24 mouse cellular contexts compared by ENCODE assay signal in the genomic region with DNA sequence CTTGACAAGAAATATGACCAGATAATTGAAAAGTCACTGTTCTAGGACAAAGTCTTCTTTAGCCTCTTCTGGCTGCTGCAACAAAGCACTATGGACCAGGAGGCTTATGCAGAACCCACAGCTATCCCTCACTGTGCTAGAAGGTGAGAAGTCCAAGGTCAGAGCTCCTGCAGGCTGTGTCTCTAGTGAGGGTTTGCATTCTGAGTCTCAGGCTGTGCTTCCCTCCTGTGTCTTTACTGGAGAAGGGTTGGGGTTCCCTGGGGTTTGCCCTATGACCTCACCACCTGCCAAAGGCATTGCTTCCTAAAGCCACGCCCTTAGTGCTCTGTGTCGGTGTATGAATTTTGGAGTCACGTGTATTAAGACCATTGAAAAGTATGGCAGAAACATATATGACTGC. TPM values are rescaled to one million over a fixed set of nuclear protein-coding genes. Genes with fewer than 3 reads are reported as not detected.
"Had no signal": no experiment of that assay in that cellular context is flagged by ENCODE, and none has a peak within 500 bp of the region (broad histone marks: within the 10 kb centered on the region; RNA-seq: fewer than 3 reads in every experiment).

No protein-coding gene starts in this region.

- H3K4me1 ChIP-seq: liver, embryonic 15.5 days; midbrain, embryonic 13.5 days; midbrain, embryonic 15.5 days; neural tube, embryonic 13.5 days; stomach, embryonic 15.5 days had no signal

- H3K36me3 ChIP-seq: liver, embryonic 15.5 days; lung, embryonic 15.5 days; midbrain, embryonic 13.5 days; midbrain, embryonic 15.5 days; neural tube, embryonic 13.5 days; neural tube, embryonic 15.5 days; stomach, embryonic 15.5 days had no signal

- DNase-seq: liver, postnatal 0 days; lung, adult 2 months; lung, postnatal 14 days; lung, postnatal 36 days; right cerebral cortex, postnatal 14 days; thymus, adult 2 months; thymus, postnatal 25 days; thymus, postnatal 4 days had no signal

- H3K4me2 ChIP-seq: liver, embryonic 15.5 days; lung, embryonic 15.5 days; midbrain, embryonic 11.5 days; midbrain, embryonic 13.5 days; midbrain, embryonic 15.5 days; neural tube, embryonic 13.5 days; neural tube, embryonic 15.5 days; stomach, embryonic 15.5 days had no signal

- H3K9me3 ChIP-seq: liver, embryonic 15.5 days; lung, embryonic 15.5 days; midbrain, embryonic 13.5 days; midbrain, embryonic 15.5 days; neural tube, embryonic 13.5 days; neural tube, embryonic 15.5 days; stomach, embryonic 15.5 days had no signal

- ATAC-seq: liver, postnatal 0 days; lung, postnatal 0 days; midbrain, embryonic 13.5 days; midbrain, embryonic 15.5 days had no signal

- H3K27me3 ChIP-seq: liver, embryonic 15.5 days; lung, embryonic 15.5 days; midbrain, embryonic 13.5 days; midbrain, embryonic 15.5 days; neural tube, embryonic 13.5 days; neural tube, embryonic 15.5 days; stomach, embryonic 15.5 days had no signal

- H3K9ac ChIP-seq: liver, embryonic 15.5 days; liver, postnatal 0 days; lung, embryonic 15.5 days; midbrain, embryonic 13.5 days; midbrain, embryonic 15.5 days; neural tube, embryonic 13.5 days; neural tube, embryonic 15.5 days; stomach, embryonic 15.5 days had no signal

- H3K27ac ChIP-seq: liver, embryonic 15.5 days; lung, embryonic 15.5 days; macrophage; midbrain, embryonic 13.5 days; midbrain, embryonic 15.5 days; neural tube, embryonic 13.5 days; neural tube, embryonic 15.5 days; stomach, embryonic 15.5 days; stomach, postnatal 0 days had no signal

- H3K4me3 ChIP-seq: liver, embryonic 15.5 days; lung, embryonic 15.5 days; megakaryocyte, embryonic 14.5 days; midbrain, embryonic 13.5 days; midbrain, embryonic 15.5 days; myocyte; neural tube, embryonic 13.5 days; neural tube, embryonic 15.5 days; stomach, embryonic 15.5 days had no signal

RNA-seq across cellular contexts. Expression of gene Aldoart2, which starts 3.4 kb away (rescaled TPM):
- total RNA-seq: megakaryocyte progenitor cell, adult 5-6 weeks had no signal
- polyA plus RNA-seq: liver, embryonic 15.5 days; liver, postnatal 0 days; lung, adult 2 months; lung, embryonic 15.5 days; lung, postnatal 0 days; macrophage; midbrain, embryonic 11.5 days; midbrain, embryonic 13.5 days; midbrain, embryonic 15.5 days; spleen, adult 2 months; stomach, postnatal 0 days; urinary bladder, adult 2 months had no signal

RNA-seq across cellular contexts. Expression of gene Insm2, which starts 30.8 kb away (rescaled TPM):
- total RNA-seq: megakaryocyte progenitor cell, adult 5-6 weeks had no signal
- polyA plus RNA-seq: liver, embryonic 15.5 days; lung, adult 2 months; macrophage; myocyte; spleen, adult 2 months; urinary bladder, adult 2 months had no signal
